Mouse (Mus musculus) heart, adult 2 months (tissue): Measurements from ENCODE around the gene Rgs9bp.

Experiments
- EP300 ChIP-seq: fragments of 200-500 bp; IDR thresholded peaks from 2 replicates; pipeline ENCODE4 v1.6.1; 2011; ENCODE audit warnings: low read depth, low read length, control low read depth; ENCODE audit not compliant: insufficient read depth
- POLR2A ChIP-seq: fragments of 200-500 bp; IDR thresholded peaks from 2 replicates; pipeline ENCODE4 v1.6.1; 2011; ENCODE audit warnings: mild to moderate bottlenecking, low read depth, low read length, control low read depth; ENCODE audit not compliant: insufficient read depth

- TF ChIP-seq POLR2A, result no peak
- TF ChIP-seq EP300, result no peak
Measured at GRCm38 (mm10) chr7:35602766-35603165, 17.4 kb upstream of the Rgs9bp start.
